Mouse (Mus musculus) left cerebral cortex, adult 8-10 months (tissue): ENCODE results near the gene Rabep2. TPM values are rescaled to one million over a fixed set of nuclear protein-coding genes. Genes with fewer than 3 reads are reported as not detected.
A peak's percentile ranks its signal among the peaks of the same experiment; 100 is the strongest.
"Not testable (repeated sequence)": the region's sequence is repeated elsewhere in the genome, so short reads cannot be mapped to it uniquely, and the experiment has no call there.

Experiments used
- DNase-seq, 2 experiments: peaks; one replicate each; pipeline ENCODE4 v3.0.0; 2022; ENCODE audit warnings: low spot score in 2 of 2
- total RNA-seq, 4 experiments: library from RNA; stranded (reverse); gene quantifications; 2 replicates each; pipeline ENCODE4 v1.2.4; 2022

Gene Rabep2
- total RNA-seq, 4 experiments from 2014 or later: 12.0 to 16.0 (median 13.7) TPM

- no peak for DNase-seq
These were observed 35.0 kb downstream of the Rabep2 start for GRCm38 (mm10) chr7:126463547-126463946.

GRCm38 (mm10) chr7:126464121-126464520 is 35.6 kb downstream of the Rabep2 start:
- DNase-seq: no peak

- DNase-seq: no peak
These were observed 36.3 kb downstream of the Rabep2 start for GRCm38 (mm10) chr7:126464836-126465235.

GRCm38 (mm10) chr7:126465246-126466030 is 36.9 kb downstream of the Rabep2 start:
- no peak for DNase-seq

- no peak for DNase-seq
These were observed 37.6 kb downstream of the Rabep2 start for GRCm38 (mm10) chr7:126466116-126466515.

- DNase-seq: no peak
These were observed 38.1 kb downstream of the Rabep2 start for GRCm38 (mm10) chr7:126466707-126467106.

GRCm38 (mm10) chr7:126467271-126467670 is 38.7 kb downstream of the Rabep2 start:
- DNase-seq: no peak

- no peak for DNase-seq
These were observed 39.5 kb downstream of the Rabep2 start for GRCm38 (mm10) chr7:126467834-126468627.

GRCm38 (mm10) chr7:126470077-126470476 is 41.5 kb downstream of the Rabep2 start:
- DNase-seq: no peak

GRCm38 (mm10) chr7:126471361-126471760 is 42.8 kb downstream of the Rabep2 start:
- no peak for DNase-seq

- no peak for DNase-seq
These were observed 43.3 kb downstream of the Rabep2 start for GRCm38 (mm10) chr7:126471853-126472252.

GRCm38 (mm10) chr7:126472306-126472705 is 43.7 kb downstream of the Rabep2 start:
- DNase-seq: no peak

- no peak for DNase-seq
These were observed 44.2 kb downstream of the Rabep2 start for GRCm38 (mm10) chr7:126472713-126473112.

GRCm38 (mm10) chr7:126473470-126474086 is 45.0 kb downstream of the Rabep2 start:
- no peak for DNase-seq

- DNase-seq: peak in 1 of 2 experiments; percentile 27
These were observed 46.0 kb downstream of the Rabep2 start for GRCm38 (mm10) chr7:126474486-126474955.

GRCm38 (mm10) chr7:126474993-126475581 is 46.5 kb downstream of the Rabep2 start, which contains the start of gene Sh2b1:
Gene Sh2b1, minus strand, starts transcription at chr7:126475424.
- peak; percentile 84 to 87 for DNase-seq

GRCm38 (mm10) chr7:126481699-126482098 is 53.1 kb downstream of the Rabep2 start:
- DNase-seq: no peak

GRCm38 (mm10) chr7:126482392-126482871 is 53.9 kb downstream of the Rabep2 start:
- DNase-seq: peak; percentile 43 to 52

- peak; percentile 83 to 98 for DNase-seq
These were observed 58.5 kb downstream of the Rabep2 start, which contains the start of gene Tufm for GRCm38 (mm10) chr7:126487052-126487483. Gene Tufm, plus strand, starts transcription at chr7:126487361.

- DNase-seq: not testable (repeated sequence)
These were observed 59.2 kb downstream of the Rabep2 start for GRCm38 (mm10) chr7:126487617-126488385.
